Mouse (Mus musculus) layer of hippocampus, adult 9-11 months (tissue): ENCODE data around the gene Pus10.
A peak's percentile ranks its signal among the peaks of the same experiment; 100 is the strongest.
"Not testable (repeated sequence)": the region's sequence is repeated elsewhere in the genome, so short reads cannot be mapped to it uniquely, and the experiment has no call there.

ENCODE experiments used
- DNase-seq: peaks from one replicate; pipeline ENCODE4 v3.0.0; 2022

Pus10 gene

DNA sequence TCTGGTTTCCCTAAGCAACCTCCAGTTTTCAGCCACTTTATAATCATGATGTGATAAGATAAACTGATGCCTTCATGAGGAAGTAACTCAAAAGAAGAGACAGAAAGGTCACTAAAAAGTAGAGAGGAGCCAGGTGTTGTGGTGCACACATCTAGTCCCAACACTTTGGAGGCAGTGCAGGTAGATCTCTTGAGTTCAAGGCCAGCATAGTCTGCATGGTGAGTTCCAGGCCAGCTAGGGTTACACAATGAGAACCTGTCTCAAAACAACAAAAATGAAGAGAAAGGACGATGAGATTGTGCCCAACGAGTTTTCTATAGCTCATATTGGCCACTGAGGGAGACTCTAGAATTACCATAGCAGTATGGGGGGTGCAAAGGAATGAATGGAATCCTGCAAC lies 33.1 kb downstream of the Pus10 start:
- DNase-seq = no peak

DNA sequence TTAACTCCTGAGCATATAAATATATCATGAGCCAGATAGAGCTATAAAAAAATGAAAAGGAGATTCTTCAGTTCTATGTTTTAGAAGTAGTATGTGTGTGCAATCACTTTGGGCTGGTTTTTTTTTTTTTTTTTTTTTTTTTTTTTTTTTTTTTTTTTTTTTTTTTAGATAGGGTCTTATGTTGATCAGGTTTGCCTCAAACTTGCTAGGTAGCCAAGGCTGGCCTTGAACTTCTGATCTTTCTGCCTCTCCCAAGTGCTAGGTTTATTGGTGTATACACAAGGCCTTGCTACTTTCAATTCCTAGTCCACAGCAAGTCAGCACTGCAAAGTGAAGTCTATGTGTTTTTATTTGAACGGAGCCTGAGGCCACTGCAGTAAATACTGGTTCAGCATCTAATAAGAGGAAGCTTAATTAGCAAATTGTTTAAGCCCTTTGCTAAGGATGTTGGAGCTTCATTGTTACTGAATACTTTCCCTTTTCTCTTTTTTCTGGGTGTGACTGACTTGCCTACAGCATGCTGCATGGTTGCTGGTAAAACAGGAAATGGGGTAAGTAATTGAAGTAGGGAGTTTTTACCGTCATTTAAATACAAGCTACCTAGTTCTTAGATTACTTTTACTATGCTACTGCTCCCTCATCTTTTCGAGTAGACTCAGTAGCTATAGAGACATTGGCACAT lies 34.1 kb downstream of the Pus10 start:
- no peak for DNase-seq

DNA sequence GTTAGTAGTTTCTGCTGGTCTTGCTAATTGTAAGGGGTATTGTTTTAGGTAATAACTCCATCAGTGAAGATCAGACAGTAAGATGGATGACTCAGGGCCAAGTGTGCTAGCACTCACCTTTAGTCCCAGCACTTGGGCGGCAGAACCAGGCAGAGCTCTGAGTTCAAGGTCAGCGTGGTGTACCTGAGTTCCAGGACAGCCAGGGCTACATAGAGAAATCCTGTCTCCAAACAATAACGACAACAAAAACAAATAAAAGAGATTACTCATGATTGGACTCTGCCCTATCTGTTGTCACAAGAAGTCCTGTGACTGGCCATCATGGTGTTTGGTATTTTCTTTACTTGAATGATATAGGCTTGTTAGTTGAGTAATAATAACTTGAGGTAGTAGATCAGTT lies 36.4 kb downstream of the Pus10 start:
- no peak for DNase-seq

DNA sequence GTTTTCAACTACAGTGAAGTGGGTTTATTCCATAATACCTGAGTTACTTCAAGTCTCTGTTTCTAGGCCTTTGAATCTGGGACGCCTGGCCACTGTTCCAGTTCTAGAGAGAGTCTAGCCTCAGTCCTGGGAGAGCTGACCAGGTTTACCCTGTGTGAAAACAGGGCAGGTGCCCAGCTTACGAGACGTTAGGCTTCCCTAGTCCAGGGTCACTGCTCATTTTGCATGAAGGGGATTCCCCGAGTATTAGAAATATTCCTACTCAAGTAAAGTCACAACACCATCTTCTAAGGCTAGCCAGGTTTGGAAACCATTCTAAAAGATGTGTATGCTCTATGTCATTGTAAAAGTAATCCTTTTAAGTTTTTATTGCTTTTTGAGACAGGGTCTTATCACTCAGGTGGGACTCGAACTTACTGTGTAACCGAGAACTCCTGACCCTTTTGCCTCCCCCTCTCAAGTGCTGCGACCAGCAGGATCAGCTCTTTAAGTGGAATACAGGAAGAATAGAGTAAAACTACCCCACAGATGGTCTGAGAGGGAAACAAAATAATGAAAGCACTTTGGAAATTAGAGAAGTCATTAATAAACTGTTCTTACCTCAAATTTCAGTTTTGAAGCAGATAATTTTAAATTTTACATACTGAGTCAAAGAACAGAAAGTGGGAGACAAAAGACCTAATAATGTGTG lies 39.3 kb downstream of the Pus10 start:
- DNase-seq = no peak

DNA sequence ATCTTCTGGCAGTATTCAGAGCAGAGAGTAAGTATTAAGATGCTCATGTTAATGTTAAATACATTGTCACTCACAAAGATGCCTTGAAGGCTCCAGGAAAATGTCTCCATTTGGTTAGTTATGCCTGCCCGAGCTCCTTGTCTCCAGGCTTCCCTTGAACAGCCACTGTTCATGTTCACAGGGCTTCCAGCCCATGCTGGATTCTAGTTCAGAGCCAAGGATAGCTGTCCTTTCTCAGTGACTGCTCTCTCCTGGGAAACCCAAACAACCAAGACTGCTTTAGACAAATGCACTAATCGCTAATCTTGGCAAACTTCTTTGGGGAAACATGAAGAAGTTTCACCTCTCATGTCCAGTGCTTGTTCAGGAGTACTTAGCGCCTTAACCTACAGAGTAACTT lies 46.8 kb downstream of the Pus10 start:
- DNase-seq = no peak

DNA sequence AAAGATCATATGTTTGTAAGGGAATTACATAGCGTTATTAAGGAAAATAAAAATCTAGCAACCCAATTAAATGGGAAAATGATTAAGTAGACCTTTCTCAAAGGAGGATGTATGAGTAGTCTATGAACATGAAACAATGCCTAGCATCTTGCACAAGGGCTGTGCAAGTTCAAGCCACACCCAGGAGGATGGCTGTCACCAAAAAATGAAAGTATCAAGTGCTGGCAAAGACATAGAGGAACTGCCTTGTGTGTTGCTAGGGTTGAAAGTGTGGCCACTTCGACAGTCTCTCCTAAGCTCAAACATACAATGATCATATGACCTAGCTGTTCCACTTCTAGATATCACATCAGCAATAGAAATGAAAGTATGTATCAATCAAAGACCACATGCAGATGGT lies 53.4 kb downstream of the Pus10 start:
- no peak for DNase-seq

DNA sequence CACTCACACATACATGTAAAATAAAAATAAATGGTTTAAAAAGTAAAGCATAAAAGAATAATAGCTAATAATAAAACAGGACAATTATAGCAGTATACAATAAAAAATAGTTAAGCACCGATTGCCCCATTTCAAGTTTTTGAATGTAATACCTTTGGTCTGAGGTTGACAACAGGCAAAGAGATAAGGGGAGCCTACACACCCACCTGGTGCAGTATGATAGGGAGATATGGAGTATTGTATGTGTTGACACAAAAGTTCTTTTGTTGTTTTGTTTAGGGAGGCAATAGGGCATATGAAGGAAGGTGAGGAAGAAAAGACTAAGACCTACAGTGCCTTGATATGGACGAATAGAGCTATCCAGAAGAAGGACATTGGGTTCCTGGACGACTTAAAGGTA lies 54.4 kb downstream of the Pus10 start:
- DNase-seq = no peak

DNA sequence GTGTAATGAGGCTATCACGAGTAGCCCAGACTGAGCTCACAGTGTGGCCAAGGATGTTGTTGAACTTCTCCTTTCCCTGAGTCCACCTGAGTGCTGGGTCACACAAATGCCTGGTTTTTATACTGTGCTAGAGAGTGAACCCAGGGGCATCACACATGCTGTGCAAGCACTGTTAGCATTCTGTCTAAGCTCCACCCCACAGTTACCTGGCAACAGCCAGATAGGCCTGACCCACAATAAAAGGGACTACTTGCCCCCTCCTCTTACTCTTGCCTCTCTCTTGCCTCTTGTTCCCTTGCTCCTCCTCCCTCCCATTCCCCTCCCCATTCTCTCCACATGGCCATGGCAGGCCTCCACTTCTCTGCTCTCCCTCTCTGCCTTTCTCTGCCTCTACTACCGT lies 56.9 kb downstream of the Pus10 start:
- DNase-seq = no peak

DNA sequence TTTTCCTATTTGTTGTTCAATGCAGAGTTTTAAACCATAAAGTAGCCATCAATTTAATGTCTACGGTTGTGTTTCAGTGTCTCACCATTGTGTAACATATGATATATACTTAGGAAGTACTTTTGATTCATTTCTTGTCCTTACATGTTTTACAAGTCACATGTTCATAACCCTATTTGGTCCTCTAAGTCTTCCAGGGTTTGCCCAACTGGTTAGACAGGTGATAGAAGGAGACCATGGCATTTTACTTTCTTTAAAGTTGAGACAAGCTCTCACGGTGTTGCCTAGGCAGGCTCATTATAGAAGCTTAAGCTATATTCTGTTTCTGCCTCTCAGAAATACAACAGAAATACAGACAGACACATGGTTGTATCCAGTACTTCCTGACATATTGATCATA lies 60.4 kb downstream of the Pus10 start:
- DNase-seq = no peak

DNA sequence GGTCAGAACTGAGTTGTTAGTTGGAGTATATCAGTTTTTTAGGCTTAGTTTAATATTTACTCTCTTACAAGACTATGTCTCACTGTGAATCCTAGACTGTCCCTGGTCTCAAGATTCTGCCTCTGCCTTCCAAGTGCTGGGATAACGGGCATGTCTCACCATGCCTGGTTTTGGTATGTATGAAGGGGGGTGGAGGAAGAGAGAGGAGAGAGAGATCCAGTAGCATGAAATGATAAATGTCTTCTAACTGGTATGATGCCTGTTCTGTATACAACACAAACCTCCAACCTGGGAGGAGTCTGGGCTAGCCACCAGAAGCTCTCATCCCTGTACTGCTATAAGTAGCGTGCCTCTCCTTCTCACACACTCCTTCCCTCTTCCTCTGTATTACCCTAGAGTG lies 61.0 kb downstream of the Pus10 start:
- no peak for DNase-seq

DNA sequence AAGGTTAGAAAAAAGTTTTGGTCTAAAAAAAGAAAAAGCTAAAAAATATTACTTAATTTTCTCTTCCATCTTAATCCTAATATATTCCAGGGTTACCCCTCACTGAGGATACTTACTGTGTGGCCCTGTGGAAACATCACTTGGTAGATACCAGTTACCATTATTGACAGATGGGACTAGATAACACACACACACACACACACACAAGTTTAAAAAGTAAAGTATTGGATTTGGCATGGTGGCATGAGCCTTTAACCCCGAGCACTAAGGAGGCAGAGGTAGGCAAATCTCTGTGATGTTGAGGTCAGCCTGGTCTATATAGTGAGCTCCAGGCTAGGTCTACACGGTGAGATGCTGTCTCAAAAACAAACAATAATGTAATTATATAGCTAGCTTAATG lies 62.7 kb downstream of the Pus10 start:
- no peak for DNase-seq

DNA sequence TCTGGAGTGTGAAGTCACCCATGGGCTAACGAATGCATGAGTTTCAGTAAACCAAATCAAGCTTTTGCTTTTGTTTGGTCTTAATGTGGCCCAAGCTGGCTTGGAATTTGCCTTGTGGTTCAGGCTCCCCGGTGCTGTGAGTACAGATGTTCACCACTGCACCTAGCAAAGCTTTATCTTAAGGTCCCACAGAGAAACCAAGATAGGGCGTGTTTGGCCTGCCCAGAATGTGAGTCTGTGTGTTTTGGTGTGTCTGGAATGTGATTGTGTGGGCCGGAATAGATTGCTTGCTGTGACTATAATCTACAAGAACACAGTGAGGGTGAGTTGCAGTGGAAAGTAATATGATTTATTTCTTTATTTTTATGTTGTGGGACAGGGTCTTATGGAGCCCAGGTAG lies 64.6 kb downstream of the Pus10 start:
- no peak for DNase-seq

DNA sequence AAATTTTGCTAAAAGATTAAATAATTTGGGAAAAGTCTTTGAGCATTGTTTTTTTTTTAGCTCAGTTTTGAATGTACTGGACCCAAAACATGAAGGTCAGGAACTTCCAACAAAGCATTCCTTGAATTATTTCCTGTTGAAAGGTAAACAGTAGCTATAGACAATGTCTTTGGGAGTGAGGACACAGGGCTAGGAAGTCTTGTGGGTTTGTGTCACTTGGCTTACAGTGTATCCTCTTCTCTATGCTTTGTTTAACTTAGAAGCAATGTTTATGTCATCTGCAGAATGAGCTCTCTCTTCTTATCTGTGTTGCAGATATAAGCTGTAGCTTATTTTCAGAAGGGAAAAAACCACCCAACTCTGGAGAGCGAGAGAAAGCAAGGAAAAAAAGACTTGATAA lies 67.4 kb downstream of the Pus10 start:
- DNase-seq = no peak

DNA sequence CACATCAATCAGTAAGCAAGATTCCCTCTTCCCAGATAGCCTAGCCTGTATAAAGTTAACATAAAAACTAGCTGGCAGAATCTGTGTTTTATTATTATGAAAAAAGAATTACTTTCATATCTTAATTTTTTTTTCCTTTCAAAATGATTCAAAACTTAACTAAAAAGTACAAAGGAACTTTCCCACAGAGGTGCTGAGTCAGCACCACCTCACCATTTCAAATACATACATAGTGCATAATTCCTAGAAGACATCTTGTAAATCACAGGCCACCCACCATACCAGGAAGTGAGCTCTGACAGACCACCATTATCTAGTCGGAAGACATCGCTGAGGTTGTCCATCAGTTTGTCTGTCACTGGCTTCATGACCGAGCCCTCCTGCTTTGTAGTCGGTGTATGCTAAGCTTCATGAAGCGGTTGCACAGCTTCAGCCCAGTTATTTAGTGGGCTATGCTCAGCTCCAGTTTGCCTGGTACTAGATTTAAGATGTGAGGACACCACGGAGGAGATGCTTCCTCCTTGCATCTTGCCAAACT lies 69.3 kb downstream of the Pus10 start:
- no peak for DNase-seq

DNA sequence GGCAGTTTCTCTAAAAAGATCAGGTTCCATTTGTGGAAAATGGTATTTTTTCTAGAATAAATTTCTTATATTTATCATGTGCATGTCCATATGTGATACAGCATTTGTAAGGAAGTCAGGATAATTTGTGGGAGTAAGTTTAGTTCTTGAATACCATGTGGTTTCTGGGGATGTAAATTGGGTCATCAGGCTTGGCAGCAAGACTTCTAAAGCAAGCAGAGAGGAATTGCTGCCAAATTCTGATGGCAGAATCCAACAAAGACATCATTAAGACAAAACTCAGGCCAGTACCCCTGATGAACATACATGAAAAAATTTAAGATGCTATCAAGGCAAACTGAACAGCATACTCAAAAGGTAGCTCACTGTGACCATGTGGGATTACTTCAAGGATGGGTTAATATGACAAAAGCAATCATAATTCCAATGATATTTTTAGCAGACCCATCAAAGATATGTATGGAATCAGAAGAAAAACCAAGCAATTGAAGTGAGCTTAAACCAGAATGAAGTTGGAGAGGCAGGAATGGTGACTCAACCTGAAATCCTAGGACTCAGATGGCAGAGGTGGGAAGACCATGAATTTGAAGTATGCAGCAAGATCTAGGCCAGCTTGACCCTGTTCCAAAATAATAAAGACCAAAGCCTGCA lies 70.5 kb downstream of the Pus10 start:
- DNase-seq = peak; percentile 16

DNA sequence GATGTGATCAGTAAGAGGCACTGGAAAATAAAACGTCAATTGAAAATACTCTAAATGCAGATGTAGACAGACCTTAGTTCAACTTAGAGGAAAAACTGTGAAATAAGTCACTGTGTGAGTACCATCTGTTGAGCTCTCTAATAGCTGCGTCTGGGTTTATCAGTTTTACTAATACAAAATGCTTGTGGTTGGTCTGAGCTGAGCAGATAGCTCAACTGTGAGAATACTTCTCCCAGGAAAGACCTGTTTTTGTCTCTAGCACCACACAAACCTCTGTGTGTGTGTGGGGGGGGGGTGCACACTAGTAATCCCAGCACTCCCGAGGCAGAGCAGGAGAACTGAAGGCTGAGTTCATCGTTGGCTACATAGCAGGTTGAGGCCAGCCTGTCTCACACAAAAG lies 75.4 kb downstream of the Pus10 start:
- DNase-seq = no peak

DNA sequence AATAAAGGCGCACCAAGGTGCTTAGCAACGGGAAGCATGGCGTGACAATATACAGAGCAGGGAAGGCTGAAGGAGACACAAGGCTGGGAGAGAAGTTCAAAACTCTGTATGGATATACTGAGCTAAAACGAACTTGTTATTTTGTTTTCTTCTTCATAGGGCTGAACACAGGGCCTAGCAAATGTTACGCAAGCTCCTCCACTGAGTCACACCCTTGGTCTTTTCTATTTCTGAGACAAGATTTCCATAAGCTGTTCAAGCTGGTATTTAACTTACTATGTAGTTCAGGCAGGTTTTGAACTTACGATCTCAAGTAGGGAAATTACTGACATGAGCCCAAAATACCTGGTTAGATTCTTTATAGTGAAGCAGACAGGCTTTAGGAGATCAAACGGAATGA lies 75.9 kb downstream of the Pus10 start:
- no peak for DNase-seq

DNA sequence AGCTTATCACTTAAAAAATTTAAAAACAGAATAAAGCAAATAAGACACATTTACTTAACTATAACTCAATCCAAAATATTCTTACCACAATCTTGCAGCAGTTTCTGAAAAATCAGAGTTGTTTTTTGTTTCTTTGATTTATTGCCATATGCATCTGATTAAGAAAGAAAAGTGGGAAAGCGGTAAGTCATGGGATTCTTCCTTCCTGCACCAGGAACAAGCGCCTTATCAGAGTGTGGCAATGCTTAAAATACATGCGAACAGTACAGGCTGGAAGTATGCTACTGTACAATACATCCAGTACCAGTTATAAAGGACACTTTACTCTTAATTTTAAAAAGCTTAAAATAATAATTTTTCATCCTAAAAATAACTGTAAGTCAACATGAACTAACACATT lies 78.9 kb downstream of the Pus10 start:
- no peak for DNase-seq

DNA sequence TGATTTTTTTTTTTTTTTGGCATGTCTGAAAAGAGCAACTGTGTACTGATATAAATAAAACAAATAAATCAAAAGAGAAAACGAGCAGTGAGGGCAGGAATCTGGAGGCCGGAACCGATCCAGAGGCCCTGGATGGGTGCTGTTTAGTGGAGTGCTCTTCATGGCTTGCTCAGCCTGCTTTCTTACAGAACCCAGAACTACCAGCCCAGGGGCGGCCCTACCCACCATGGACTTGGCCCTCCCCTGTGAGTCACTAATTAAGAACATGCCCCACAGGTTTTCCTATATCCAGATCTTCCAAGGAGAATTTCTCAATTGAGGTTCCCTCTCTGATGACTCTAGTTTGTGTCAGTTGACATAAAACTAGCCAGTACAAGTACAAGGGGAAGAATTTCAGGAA lies 80.6 kb downstream of the Pus10 start:
- DNase-seq = no peak

DNA sequence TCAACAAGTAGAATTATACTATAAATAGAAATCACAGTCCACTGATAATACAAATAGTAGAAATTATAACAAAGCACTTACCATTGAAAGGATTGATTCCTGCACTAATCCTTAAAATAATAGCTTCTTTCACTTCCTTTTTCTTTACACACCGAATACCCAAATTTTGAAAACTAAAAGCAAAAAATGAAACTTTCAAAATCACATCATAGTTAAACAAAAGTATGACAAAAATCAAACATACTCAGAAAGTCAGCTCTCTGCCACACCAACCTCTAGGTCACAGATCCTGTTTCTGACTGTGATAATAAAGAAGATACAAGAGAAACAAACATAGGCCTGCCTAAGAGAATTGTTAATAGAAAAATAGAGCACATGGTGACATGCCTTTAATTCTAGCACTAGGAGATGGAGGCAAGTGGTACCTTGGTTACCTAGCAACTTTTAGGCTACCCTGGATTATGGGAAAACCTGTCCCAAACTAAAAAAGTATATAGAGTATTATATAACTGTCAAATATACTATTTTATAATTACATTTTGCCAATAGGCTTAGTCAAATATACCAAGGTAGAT lies 87.7 kb downstream of the Pus10 start:
- no peak for DNase-seq

DNA sequence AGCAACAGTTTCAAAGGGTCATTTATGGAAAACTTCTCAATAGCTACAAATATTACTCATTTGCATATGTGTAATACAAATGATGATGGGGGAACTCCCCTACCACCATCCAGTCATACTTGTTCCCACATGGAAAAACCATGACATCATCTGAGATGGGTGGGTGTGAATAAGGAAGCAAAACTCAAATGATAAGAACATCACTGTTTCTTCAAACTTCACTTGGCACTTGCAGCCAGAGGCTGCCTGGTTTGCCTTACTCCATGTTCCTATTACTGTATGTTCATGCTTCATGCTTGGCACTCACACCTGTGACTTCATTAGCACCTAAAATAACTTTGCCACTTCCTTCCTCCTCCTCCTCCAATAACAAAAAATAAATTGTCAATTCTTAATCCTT lies 88.9 kb downstream of the Pus10 start:
- DNase-seq = no peak

DNA sequence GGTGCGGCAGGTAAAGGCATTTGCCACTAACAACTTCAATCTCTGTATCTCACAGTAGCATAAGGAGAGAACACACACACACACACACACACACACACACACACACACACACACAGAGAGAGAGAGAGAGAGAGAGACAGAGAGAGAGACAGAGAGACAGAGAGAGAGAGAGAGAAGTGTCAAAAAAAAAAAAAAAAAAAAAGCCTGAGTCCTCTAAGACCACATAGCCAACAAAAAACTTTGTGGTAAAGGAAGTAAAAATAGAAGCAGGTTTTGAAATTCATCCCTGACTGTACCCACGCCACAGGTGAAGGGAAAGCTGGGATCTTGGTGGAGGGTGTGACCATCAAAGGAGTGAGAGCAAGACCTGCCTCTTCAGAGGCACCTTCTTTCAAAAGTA lies 92.7 kb downstream of the Pus10 start:
- DNase-seq = no peak

DNA sequence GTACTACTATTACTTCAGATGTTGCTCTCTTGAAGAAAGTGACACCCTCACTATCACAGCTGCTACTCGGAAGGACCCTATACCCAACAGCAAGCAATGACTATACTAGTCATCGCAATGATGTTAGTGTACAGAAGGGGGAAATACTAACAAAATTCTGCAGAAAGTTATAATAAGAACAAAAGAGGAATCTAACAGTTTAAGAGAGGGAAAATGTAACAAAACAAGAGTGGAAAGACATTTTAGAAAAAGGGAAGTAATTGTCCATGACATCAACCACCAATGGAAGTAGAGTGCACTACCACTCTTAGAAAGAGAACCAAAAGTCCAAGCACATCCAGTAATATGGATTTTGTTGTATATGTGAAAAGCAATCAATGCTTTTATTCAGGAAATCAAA lies 97.2 kb downstream of the Pus10 start:
- DNase-seq = no peak

DNA sequence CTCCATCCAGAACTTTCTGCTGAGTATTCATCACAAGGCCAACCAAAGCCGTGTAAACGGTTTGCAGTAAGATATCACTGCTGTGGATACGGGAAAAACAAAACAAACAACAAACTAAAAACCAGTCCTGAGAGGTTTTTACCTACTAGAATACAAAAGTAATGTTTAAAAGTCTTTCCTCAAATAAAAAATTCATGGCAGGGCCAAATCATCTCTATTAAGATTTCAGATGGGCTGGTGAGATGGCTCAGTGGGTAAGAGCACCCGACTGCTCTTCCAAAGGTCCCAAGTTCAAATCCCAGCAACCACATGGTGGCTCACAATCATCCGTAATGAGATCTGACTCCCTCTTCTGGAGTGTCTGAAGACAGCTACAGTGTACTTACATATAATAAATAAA lies 101.9 kb downstream of the Pus10 start:
- not testable (repeated sequence) for DNase-seq
